Mouse (Mus musculus) erythroid progenitor cell, adult 5-6 weeks (primary cell): ENCODE data around the gene Phactr3. TPM values are rescaled to one million over a fixed set of nuclear protein-coding genes. Genes with fewer than 3 reads are reported as not detected.
"Not testable (repeated sequence)": the region's sequence is repeated elsewhere in the genome, so short reads cannot be mapped to it uniquely, and the experiment has no call there.

Experiments used
- ATAC-seq: replicated peaks from 2 replicates; pipeline ENCODE4 v1.8.0; 2016; ENCODE audit warnings: moderate number of reproducible peaks, mild to moderate bottlenecking, moderate TSS enrichment, inconsistent platforms; ENCODE audit not compliant: poor library complexity, low FRiP score, severe bottlenecking
- total RNA-seq, 2 experiments: library from RNA; stranded (forward) in 1 of 2; stranded (reverse) in 1 of 2; fragments of 150-400 nt in 1 of 2; fragments of 186-747, 209-891 nt in 1 of 2; gene quantifications; 2 replicates each; pipeline versions ENCODE4 v1.2.3 to v1.2.4; 2015 to 2017; ENCODE audit warnings: low replicate concordance in 2 of 2

Gene Phactr3
- total RNA-seq (2015; ENCODE audit: low replicate concordance) (not detected in 2 replicates), total RNA-seq (2017; ENCODE audit: low replicate concordance) (not detected in 2 replicates)

DNA sequence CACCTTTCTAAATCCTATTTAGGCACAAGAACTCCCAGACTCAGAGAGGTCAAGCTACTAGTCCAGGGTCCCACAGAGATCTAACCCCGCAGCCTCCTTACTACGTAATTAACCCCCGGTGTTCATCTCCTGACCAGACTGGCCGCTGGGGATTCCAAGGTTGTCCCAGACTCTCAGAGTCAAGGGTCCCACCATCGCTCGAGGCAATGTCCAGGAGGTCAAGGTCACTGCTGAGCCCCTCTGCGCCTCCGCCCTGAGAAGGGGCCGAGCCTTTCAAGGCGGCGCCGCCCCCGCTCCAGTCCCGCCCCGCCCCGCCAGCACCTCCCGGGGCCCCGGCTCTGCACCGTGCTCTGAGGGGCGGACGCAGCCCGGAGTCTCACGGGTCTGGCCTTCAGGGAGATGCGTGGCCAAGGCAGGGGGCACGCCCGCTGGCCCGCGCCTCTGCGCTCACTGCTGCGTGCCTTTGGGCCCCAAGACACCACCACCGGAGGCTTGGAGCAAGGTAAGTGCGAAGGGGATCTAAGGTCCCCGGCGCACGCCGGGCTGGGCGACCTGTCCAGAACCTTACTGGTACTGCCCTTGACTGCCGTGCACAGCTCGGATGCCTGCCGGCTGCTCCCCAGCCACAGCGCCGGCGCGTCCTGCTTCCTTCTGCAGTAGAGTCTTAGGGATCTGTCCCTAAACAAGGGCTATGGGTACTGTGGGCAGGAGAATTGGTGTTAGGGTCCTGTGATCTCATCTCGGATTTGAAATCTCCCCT lies at the start of gene Phactr3:
Gene Phactr3 (plus strand): TSS at position 175 of the 760 bp plus-strand sequence.
- no peak for ATAC-seq

DNA sequence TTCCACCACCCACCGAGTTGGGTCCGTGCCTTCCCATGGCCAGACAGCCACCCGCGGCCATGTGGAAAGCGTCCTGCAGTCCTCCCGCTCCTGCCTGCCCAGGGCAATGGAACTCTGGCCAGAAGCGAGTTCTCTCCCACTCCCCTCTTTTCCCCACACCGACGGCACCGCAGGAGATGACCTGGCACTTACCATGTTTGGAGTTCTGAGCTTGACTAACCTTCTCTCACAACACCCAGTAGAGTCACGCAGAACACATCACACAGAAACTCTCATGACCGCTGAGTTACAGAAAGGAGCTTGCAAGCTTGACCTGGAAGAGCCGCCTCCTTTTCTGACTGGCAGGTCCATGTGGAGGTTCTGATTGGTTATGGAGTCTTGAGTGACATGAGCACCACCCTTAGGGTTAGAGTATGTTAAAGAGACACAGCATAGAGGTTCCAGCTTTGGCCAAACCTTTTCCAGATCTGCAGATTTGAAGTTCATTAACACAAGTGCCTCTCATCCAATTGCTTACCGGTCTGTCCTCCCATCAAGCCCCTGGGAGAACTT lies 40.5 kb upstream of the Phactr3 start, which contains the start of gene Zfp931:
Gene Zfp931 (minus strand): TSS at position 311 of the 552 bp plus-strand sequence.
- ATAC-seq, result not testable (repeated sequence)

DNA sequence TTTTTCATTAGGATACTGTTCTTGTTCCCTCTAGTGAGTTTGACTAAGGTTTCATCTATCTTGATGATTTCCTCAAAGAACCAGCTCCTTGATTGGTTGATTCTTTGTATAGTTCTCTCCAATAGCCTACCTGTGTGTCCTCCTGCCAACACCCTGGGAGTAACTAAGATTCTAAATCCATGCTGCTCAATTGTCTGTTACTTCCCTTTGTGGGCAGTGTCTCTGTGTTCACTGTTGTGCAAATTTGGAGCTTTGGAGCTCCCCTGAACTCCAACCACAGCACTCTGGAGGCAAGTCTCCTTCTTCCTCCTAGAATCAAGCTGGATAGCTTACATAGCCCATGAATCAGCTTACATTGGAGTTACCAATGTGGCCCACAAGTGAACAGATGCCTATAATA lies 29.2 kb upstream of the Phactr3 start:
- ATAC-seq, result no peak

DNA sequence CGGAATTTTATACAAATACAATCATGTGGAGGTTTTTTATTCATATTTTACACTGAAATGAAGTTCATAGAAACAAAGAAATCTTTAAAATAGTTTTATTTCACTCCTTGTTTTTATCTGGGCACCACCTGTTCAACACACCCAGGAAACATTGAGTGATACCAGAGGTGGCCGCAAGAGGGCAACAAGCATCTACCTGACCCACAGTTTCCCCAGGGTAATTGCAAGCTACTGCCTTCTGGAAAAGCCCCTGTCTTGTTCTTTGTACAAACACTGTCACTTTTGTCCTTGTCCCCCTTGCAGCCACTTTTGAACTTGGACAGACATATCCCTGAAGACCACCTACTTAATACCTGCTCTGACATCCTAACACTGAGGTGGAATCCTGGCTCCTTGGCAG lies 20.8 kb upstream of the Phactr3 start:
- no peak for ATAC-seq

DNA sequence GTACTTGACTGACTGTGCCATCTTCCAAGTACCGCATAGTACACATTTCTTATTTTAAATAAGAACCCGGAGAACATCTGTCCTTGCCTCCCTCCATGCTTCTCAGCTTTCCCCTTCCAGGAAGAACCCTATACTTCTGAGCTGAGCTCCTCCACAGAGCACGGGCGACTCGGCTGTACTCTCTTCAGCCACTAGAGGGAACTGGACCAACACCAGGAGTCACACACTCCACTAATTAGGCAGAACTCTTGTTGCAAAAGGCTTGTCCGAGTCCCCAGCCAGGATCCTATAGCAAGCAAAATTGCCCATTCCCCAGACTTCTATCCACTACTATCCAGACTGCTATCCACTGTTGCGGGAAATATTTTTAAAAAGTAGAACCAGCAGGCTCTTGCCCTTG lies 16.8 kb upstream of the Phactr3 start:
- ATAC-seq, result no peak

DNA sequence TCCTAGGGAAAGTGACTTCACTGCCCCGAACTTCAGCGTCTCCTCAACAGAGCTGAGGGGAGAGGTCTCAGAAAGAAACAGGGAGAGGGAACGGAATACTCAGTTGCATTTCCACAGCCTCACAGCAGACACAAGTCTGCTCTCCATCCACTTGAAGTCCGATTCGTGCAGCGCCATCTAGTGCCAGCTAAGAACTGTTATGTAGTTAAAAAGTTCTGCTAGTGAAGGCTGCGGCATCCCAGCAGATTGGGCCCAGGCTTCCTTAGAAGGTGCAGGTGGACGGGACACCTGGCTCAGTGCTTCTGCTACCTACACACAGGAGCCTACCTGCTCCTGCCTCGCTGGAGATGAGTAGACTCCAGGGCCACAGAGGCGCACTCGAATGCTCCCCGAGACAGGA lies 829 bp upstream of the Phactr3 start:
- no peak for ATAC-seq

DNA sequence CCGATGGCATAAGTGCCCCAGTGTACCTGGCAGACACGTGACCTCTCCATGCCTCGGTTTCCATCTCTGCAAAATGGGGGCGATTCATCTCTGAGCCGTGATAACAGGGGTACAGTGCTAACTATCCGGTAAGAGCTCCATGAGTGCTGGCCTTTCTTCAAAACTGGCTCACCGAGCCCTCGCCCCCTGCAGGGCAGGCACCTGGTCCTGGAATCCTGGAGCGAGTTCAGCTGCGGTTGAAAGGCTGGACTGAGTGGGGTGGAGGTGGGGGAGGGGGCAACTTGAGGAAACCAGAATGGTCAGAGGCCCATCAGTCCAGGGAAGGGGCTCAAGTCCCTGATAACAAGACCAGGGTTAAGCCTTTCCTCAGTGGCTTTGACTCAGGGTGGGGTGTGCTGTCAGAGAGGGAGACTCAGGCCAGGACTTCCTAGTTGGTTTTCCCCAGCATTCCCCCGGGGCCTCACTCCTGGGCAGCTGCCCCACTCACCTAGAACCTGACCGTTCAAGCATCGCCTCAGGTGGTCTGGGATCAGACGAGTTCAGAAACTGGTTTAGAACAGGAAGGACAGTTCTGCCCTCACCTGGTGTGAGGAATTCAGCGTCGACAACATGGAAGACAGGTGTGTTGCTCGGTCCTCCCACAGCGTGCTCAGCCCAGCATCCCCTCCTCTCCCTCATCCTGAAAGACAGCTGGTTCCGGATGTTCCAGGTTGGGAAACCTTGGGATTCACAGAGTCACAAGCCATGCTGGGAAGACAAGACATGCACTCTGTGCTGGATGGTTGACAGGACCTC lies 983 bp downstream of the Phactr3 start:
- no peak for ATAC-seq

DNA sequence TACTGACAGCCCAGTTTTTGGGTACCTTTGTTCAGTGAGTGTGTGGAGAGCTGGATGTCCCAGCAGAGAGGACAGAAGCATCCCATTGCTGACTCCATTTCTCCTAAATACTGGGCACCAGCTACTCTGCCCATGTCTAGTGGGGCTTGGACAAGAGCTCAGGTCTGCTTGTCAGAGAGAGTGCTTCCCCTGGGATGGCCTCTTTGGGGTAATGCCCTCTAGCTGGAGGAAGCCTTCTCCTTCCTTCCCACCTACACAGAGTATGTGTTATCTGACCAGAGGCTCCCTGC lies 1.5 kb downstream of the Phactr3 start:
- ATAC-seq, result no peak

DNA sequence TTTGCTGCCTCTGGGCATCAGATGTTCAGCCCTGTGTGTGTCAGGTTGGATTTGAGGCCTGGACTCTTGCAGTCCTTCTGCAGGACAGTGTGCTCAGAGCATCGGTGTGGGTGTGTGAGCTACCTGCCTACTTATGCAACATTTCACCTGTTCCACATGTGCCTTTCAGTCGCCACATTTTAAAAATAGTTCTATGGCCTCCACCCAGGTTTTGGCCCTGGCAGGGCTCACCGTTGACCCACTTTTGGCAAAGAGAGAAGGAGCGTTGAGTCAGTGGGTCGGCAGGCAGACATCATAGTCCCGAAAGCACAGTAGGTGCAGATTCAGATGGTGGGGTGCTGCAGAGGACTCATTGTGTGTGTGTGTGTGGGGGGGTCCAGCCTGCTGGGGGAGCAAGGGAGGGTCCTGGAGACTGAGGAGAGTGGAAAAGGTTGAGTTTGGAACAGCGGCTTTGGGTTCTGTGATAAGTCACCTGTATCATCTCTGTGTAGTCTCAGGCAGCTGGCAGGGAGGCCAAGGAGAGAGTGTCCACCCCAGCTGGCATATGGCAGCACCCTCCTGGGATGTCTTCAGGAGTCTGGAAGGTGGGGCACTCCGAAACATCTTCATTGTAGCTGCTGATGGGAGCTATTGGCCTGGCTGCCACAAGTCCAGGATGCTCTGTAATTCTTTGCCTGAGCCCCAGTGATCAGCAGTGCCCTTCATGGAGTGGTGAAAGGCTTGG lies 2.0 kb downstream of the Phactr3 start:
- ATAC-seq, result no peak

DNA sequence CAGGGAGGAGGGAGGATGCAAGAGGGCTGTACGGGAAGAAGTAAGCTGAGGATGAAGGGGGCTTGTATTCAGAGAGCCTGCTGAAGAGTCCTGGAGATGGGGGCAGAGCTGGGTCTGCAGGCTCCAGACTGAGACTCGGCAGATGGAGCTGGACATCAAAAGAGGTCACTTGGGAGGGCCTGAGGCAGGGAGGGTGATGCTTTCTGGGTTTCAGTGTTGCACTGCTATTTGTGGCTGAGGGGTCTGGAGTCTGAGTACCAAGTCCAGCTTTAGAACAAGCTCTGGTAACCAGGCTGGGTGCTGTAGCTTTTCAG lies 2.6 kb downstream of the Phactr3 start:
- no peak for ATAC-seq

DNA sequence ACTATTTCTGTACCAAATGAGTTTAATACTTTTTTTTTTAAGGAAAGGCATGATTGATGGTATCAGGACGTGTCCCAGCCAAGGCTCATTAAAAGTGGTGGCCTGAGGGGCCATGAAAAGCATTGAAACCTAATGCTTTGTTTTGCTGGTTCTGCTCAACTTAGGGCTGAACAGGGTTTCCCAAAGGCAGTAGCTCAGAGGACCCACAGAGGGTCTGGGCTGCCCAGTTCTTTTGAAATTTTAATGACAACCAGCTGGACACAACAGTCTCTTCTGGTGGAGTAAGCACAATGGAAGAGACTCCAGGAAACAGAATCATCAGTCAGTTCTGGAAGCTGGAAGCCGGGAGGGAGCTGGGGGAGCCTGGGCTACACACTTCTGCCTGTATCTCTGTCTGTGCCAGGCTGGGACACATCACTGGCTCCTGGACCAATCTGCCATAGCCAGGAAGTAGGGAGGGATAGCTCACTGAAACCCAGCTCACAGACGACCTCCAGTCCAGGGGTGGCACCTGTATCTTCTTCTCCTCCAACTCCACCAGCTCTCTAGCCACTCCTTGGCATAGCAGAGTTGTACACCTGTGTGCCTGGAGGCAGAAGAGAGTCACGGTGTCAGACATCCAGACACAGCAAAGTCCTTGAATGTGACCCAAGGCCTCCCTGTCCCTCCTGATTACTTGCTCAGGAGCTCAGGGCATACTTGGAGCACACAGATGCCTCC lies 3.3 kb downstream of the Phactr3 start:
- no peak for ATAC-seq

DNA sequence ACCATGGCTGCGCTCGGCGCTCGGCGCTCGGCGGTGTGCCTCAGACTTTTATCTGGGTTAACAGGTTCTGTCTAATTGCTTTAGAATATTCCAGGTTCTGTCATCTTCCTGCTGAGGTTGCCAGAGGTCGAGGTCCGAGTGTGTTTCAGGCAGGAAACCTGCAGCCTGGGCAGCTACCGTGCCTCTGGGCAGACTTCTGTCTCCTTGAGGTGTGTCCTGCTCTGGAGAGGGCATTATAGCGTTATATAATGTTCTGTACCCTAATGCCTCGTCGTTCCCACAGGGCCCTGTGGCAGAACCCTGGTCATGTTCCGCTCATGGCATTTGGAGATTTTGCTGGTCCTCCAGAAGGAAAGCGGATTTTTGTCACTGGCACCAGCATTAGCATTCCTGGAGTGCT lies 4.7 kb downstream of the Phactr3 start:
- ATAC-seq, result no peak

DNA sequence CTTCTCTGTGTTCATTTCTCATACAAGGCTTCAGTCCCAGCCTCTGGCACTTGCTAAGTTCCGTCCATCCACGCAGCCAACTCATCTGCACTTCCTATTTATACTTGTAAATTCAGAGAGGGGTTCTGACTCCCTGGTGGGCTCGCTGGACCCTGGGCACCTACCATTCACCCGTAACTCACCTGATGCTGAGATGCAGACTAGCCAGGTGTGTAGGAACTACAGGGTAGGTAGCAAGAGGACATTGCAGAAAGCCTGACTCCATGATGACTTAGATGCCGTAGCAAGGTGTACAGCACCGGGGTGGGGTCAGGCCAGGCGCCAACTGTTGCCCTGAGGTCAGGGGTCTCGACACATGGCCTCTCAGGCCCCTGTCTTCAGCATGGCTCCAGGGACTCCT lies 6.7 kb downstream of the Phactr3 start:
- ATAC-seq, result no peak

DNA sequence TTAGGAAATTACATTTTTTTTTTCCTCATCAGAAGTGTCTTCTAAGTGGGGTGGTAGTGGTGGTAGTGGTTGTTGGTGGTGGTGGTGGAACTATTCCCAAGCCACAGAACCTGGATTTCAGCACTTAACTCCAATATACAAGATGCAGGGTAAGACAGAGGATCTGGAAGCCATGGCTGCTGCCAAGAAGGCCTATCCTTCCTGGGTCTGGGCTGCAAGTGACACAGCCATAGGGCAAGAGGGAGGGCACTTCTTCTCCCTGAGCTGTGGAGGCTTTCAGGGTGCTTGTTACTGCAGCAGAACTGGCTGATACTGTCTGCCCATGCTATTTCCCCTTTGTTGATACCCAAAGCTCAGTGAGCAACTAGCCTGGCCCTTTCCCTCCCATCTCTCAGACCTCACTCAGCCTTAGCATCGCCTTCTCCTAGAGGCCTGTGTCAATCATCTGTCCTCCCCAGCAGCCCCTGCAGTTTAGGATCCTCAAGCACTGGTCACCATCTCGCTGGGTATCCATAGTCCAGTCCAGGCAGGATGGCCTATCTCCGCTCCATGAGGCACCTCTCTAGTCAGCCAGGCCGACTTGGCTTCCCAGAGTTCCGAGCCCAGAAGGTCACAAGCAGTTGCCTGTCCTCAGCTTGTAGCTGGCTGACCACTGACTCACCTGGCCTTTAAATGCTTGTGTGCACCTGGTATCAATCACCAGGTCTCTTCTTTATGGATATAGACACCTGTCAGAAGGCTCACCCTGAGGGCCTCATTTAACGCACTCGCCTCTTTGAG lies 7.5 kb downstream of the Phactr3 start:
- ATAC-seq, result no peak

DNA sequence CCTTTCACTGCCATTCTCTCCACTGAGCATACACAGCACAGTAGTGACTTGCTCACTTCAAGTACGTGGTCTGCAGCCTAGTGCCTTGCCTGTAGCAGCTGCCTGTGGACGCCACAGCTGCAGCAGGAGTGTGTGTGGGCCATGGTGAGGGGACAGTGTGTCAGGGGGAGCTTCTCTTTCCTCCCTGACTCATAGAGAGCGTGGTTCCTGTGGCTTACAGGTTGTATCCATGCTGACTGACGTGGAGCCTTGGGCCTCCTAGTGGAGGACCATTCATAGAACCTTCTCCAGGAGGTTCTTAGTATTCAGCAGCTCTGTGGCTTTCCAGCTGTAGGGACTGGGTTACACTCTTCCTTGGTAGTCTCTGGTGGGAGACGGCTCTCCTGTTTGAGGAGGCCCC lies 9.8 kb downstream of the Phactr3 start:
- no peak for ATAC-seq

DNA sequence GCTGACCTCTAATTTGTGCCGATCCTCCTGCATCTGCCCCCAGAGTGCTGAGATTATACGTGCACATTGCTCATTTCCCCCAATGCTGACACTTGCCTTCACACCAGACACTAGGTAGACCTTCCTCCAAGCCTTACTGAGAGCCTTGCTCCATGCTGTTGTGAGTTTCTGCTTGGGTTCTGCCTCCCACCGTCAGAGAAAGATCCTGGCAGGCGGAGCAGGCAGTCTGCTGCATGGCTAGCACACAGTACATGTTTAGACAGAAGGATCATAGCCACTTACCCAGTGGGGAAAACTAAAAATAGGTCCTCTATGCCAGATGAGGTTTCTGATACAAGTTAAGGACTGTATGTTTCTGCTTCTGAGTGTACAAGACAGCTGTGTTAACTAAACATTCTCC lies 10.4 kb downstream of the Phactr3 start:
- no peak for ATAC-seq

DNA sequence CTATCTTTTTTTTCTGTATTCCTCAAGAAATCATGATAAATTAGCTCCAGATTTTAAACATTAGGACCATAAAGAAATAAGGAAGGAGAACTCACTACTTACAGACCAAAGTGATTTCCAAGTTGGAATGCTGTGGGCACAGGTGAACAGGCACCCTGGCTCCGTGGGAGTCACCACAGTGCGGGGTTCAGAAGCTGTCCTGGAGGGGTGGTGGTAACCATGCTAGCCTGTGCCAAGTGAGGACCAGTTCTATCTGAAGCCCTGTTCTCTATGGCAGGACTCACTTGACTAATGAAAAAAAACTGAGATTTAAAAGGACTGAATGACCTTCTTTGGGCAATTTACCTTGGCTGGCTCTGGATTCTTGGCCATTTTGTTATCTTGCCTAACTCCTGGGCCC lies 10.9 kb downstream of the Phactr3 start:
- ATAC-seq, result no peak

DNA sequence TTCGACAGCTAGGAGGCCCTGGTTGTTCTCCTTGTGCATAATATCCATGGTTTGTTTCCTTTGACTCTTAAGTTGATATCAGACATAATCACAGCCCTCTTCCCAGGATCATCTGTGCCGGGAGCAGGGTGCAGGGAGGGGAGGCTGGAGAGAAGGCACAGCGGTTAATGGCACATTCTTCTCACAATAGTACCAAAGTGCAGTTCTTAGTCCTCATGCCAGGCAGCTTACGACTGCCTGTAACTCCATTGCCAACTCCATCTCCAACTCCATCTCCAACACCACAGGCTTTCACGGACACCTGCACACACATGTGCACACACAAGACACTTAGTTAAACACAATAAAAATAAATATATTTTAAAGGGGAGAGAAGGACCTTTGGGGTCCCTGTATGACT lies 11.8 kb downstream of the Phactr3 start:
- ATAC-seq, result no peak

DNA sequence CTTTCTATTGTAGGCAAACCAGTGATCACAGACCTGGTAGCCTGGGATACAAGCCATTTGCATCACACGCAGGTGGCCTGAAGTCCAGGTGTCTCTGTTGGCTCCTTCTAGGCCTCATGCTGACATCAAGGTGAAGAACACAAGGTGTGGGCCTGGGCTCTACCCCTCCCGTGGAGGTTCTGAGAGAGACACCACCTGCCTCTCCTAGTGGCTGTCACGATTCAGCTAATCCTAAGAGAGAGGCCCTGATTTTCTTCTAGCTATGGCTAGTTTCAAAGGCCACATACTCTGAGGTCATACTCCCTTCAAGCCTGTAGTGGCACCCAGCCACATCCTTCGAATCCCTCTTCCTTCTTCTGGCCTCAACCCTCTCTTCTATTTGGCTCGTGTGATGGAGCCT lies 12.2 kb downstream of the Phactr3 start:
- no peak for ATAC-seq
